Mouse (Mus musculus): ENCODE data around the gene Acsf3.

The Acsf3 gene

DNA sequence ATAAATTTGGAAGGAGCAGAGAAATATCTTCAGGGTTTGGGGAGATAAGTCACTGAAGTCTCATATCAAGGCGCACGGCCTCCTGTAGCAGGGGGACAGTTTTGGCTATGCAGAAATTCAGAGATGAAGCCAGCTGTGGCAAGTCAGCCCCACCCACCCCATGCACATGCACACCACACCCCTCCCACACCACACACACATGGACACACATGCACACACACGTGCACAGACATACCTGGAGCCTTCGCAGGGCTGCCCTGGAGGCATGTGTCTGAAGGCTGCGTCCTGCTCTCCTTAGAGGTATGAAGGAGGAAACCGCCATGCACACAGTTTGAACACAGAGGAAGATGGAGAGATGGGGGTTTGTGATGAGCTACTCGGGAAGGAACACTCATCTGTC is 15.2 kb upstream of the Acsf3 start:
- DNase-seq (ENCODE audit: extremely low read depth, low read depth, low spot score), result no peak

GRCm38 (mm10) chr8:122761109-122761508 is 14.2 kb upstream of the Acsf3 start:
- no peak for DNase-seq (ENCODE audit: extremely low read depth, low read depth, low spot score)

- DNase-seq (ENCODE audit: extremely low read depth, low read depth, low spot score), result no peak
Measured at GRCm38 (mm10) chr8:122762731-122763266, 12.5 kb upstream of the Acsf3 start.

- DNase-seq (ENCODE audit: extremely low read depth, low read depth, low spot score), result no peak
Measured at GRCm38 (mm10) chr8:122763267-122763738, 12.0 kb upstream of the Acsf3 start.

DNA sequence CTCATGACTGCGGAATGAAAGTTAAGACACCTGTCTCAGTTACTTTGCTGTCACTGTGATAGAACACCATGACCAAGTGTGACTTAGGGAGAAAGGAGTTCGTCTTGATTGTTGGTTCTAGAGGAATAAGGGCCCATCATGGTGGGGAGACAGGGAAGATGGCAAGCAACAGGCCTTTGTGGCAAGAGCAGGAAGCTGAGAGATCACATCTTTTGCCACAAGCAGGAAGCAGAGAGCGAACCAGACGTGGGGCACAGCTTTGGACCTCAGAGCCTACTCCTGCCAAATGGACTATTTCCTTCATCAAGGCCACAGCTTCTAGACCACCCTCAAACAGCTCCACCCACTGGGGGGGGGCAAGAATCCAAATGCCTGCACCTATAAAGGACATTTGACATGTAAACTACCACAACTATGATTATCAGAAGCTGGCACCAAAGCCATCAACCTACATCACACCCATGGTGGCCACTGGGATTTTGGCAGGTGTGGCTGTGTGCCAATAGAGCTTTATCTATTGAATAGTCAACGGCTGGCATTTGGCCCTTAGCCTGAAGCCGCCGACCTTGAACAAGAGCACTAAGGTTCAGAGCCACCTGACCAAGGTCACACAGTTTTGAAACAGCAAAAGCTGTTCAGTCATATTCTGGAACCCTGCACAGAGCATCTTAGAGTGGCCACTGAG is 10.4 kb upstream of the Acsf3 start:
- DNase-seq (ENCODE audit: extremely low read depth, low read depth, low spot score), result no peak

- DNase-seq (ENCODE audit: extremely low read depth, low read depth, low spot score), result no peak
Measured at GRCm38 (mm10) chr8:122766189-122766588, 9.1 kb upstream of the Acsf3 start.

DNA sequence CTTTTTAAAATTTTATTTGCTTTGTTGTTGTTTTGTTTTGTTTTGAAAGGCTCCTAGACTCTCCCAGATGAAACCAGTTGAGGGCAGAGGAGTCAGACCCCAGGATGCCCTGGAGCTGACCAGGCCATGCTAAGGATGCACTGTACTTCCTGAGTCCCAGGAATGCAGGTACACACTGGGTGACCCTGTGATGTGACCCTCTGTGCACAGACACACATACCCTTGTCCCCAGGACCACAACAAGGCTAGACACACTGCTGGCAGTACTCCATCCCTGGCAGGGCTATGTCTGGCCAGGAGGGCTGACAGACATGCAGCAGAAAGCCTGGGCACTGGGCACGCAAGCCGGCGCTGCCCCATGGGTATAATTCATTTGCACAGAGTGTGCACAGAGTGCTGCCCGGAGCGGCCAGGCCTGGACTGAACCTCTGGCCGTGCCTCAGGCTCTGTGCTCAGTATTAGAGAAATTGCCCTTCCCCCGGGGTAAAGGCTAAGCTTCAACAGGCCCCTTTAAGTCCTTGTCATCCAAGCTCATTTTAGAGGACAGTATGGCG is 8.6 kb upstream of the Acsf3 start:
- DNase-seq (ENCODE audit: extremely low read depth, low read depth, low spot score), result no peak

DNA sequence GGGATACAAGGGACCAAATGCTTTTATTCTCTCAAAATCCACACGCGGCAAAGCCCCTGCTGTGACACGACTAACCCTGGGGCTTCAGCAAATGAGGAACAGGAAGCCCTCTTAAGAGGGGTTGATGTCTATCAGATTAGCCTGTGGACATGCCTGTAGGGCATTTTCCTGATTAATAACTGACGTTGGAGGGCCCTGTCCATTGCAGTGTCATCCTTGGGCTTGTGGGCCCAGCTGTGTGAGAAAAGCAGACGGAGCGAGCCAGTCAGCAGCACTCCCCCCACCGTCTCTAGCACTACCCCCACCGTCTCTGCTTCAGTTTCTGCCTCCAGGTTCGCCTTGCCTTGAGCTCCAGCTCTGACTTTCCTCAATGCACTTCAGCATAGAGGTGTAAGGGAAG is 8.1 kb upstream of the Acsf3 start:
- no peak for DNase-seq (ENCODE audit: extremely low read depth, low read depth, low spot score)

DNA sequence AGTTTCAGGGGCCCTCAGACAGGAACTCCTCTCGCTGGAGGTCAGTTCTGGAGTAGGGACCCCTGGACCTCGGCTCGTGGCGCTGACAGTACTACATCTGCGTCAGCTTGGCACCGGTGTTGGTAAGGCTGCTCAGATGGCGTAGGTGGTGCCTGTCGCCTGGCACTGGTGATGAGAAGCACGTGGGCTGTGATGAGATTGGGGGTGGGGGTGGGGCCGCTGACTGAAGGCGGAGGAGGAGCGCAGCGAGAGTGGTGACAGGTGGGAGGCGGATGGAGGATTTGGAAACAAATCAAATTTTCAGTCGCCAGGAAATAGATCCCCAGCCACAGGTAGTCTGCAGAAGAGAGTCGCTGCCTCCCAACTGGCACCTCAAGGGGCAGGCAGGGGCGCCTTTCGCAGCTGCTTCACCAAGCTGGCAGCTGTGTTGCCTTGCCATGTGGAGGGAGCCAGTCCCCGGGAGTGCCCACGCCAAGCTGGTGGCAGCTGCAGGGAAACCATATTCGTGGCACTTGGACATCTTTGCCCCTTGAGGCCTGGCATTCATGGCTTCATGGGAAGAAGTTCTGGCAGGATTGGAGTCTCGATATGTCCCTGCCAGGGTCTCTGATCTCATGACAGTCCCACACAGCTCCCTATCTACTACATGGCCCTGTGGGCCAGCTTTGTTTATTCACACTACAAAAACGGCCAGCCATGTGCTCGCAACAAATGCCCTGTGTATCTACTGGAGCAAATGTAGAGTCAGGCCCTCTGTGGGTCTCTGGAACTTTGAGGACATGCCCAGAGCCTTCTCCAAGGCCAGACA is 5.8 kb upstream of the Acsf3 start:
- DNase-seq (ENCODE audit: extremely low read depth, low read depth, low spot score), result no peak

- no peak for DNase-seq (ENCODE audit: extremely low read depth, low read depth, low spot score)
Measured at GRCm38 (mm10) chr8:122772431-122773060, 2.7 kb upstream of the Acsf3 start.

DNA sequence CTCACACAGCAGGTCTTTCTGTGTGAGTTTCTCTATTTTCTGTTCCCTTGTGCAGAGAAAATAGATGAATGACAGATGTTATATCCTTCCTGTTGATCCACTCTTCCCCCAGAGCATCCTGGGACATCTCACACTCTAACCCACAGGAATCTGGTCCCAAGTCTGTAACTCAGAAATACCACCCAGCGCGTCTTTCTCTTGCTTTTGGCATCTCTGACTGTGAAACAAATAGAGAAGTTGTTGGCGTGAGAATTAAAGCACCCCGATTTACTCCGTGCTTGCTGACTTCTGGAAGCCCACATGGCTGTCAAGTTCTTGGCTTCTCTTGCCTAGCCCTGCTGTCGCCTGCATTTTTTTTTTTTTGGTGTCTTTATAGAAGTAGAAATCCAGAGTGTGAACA is 2.4 kb downstream of the Acsf3 start:
- no peak for DNase-seq (ENCODE audit: extremely low read depth, low read depth, low spot score)

- no peak for DNase-seq (ENCODE audit: extremely low read depth, low read depth, low spot score)
Measured at GRCm38 (mm10) chr8:122778703-122779239, 3.5 kb downstream of the Acsf3 start.

GRCm38 (mm10) chr8:122779255-122779654 is 4.0 kb downstream of the Acsf3 start:
- DNase-seq (ENCODE audit: extremely low read depth, low read depth, low spot score), result no peak

GRCm38 (mm10) chr8:122784756-122785155 is 9.5 kb downstream of the Acsf3 start:
- DNase-seq (ENCODE audit: extremely low read depth, low read depth, low spot score), result no peak

DNA sequence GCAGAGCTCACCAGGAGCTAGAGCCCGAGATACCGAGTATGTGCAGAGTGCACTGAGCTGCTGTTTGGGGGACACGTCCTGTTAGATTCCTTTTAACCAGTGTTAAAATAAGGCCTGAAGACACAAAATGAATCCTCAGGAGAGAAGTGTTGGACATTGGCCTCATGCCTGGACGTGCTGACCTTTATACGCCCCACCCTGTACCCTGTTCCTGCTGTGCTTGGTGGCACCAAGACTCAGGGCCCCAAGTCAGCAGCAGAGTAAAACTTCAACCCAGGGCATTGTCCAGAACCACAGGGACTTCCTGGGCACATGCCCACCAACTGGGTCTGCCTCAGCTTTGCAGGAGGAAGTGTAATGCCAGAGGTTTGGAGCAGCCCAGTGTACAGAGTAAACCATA is 14.5 kb downstream of the Acsf3 start:
- no peak for DNase-seq (ENCODE audit: extremely low read depth, low read depth, low spot score)

DNA sequence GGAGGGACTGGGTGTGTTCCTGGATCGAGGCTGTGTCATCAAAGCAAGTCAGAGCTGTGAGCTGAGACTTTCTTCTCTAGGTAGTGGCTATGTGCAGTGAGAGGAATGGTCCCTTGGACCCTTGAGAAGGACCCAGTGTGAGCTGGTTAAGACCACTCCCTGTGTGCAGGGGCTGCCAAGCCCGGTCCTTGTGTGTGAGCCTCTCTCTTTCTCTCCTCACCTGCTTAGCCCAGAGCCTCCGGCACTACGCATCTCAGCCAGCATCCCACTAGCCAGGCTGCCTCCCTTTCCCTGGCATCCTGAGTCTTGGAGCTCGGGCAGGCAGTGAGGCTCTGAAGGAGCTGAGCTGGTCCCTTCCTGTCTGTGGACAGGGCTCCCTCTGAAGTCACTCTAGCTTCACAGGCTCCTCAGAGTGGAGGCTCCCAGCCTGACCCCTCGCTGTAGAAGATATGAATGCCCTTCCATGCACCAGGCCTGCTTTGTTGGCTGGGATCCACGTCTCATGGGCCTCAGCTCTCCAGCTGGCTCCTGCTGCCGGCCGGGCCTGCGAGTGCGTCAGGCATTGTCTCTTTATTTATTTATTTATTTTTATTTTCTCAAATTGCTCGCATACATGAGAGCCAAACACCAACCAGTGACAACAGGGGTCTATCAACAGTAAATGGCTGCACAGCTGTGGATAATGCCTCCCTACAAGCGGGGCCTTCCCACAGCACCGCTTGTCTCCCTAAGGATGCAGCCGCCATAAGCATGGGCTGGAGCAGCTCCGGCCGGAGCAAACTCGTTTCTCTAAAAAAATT is 18.3 kb downstream of the Acsf3 start:
- DNase-seq (ENCODE audit: extremely low read depth, low read depth, low spot score), result no peak

GRCm38 (mm10) chr8:122794175-122794454 is 18.8 kb downstream of the Acsf3 start:
- DNase-seq (ENCODE audit: extremely low read depth, low read depth, low spot score), result no peak

GRCm38 (mm10) chr8:122803906-122804761 is 28.8 kb downstream of the Acsf3 start:
- no peak for DNase-seq (ENCODE audit: extremely low read depth, low read depth, low spot score)

GRCm38 (mm10) chr8:122805349-122805748 is 30.1 kb downstream of the Acsf3 start:
- no peak for DNase-seq (ENCODE audit: extremely low read depth, low read depth, low spot score)

All from fat pad, adult 2 months (tissue).